ENCODE assay signal across 19 mouse cellular contexts in genomic region chr11:32600371-32600770, GRCm38 (mm10).
"Had no signal": no experiment of that assay in that cellular context is flagged by ENCODE, and none has a peak within 500 bp of the region (broad histone marks: within the 10 kb centered on the region; RNA-seq: fewer than 3 reads in every experiment).

No protein-coding gene starts in this region.

- H3K27me3 ChIP-seq: liver, embryonic 12.5 days; lung, embryonic 15.5 days; megakaryocyte, embryonic 14.5 days; midbrain, embryonic 12.5 days; neural tube, embryonic 13.5 days; neural tube, embryonic 15.5 days had no signal

- H3K9me3 ChIP-seq: liver, embryonic 12.5 days; lung, embryonic 15.5 days; midbrain, embryonic 12.5 days; neural tube, embryonic 13.5 days; neural tube, embryonic 15.5 days had no signal

- H3K9ac ChIP-seq: liver, embryonic 12.5 days; liver, embryonic 14.5 days; lung, embryonic 15.5 days; midbrain, embryonic 12.5 days; neural tube, embryonic 13.5 days; neural tube, embryonic 15.5 days had no signal

- DNase-seq: midbrain, embryonic 14.5 days; retina, postnatal 1 day; right cerebral cortex, adult 18-20 months; right cerebral cortex, postnatal 25 days; right cerebral cortex, postnatal 4 days; spleen, adult 18-20 months; thymus, adult 18-20 months; thymus, postnatal 14 days; thymus, postnatal 36 days had no signal

- H3K4me2 ChIP-seq: liver, embryonic 12.5 days; lung, embryonic 15.5 days; midbrain, embryonic 12.5 days; neural tube, embryonic 13.5 days; neural tube, embryonic 15.5 days had no signal

- H3K27ac ChIP-seq: liver, embryonic 12.5 days; liver, embryonic 14.5 days; lung, embryonic 15.5 days; macrophage; midbrain, embryonic 12.5 days; neural tube, embryonic 13.5 days; neural tube, embryonic 15.5 days had no signal

- ATAC-seq: liver, embryonic 12.5 days; midbrain, embryonic 16.5 days had no signal

- H3K36me3 ChIP-seq: lung, embryonic 15.5 days; midbrain, embryonic 12.5 days; neural tube, embryonic 15.5 days had no signal

- H3K4me3 ChIP-seq: liver, embryonic 12.5 days; lung, embryonic 15.5 days; megakaryocyte, embryonic 14.5 days; midbrain, embryonic 12.5 days; myocyte; neural tube, embryonic 13.5 days; neural tube, embryonic 15.5 days had no signal
